Mouse (Mus musculus) kidney, postnatal 25 days (tissue): ENCODE measurements around the gene Nol3.
"Not testable (repeated sequence)": the region's sequence is repeated elsewhere in the genome, so short reads cannot be mapped to it uniquely, and the experiment has no call there.

Source experiments
- DNase-seq, 2 experiments: peaks; one replicate each; pipeline ENCODE4 v3.0.0; 2021; ENCODE audit warnings: mixed read lengths in 2 of 2

The Nol3 gene

GRCm38 (mm10) chr8:105289805-105290460, 14.0 kb downstream of the Nol3 start, which contains the start of gene 4931428F04Rik:
Gene 4931428F04Rik, minus strand, starts transcription at chr8:105289864.
- DNase-seq = peak; percentile 42 to 58

GRCm38 (mm10) chr8:105290554-105291314, 14.8 kb downstream of the Nol3 start:
- DNase-seq = peak; percentile 91 to 98

GRCm38 (mm10) chr8:105291364-105291763, 15.4 kb downstream of the Nol3 start:
- DNase-seq = not testable (repeated sequence)

GRCm38 (mm10) chr8:105291802-105292201, 15.9 kb downstream of the Nol3 start:
- not testable (repeated sequence) for DNase-seq

- DNase-seq = peak in 1 of 2 experiments; percentile 33
Measured at GRCm38 (mm10) chr8:105292471-105292870, 16.5 kb downstream of the Nol3 start.

- no peak for DNase-seq
Measured at GRCm38 (mm10) chr8:105293405-105293804, 17.5 kb downstream of the Nol3 start.

GRCm38 (mm10) chr8:105294776-105295175, 18.8 kb downstream of the Nol3 start:
- DNase-seq = no peak

GRCm38 (mm10) chr8:105295256-105295655, 19.3 kb downstream of the Nol3 start:
- no peak for DNase-seq

GRCm38 (mm10) chr8:105295895-105296573, 20.1 kb downstream of the Nol3 start, which contains the start of gene Exoc3l:
Gene Exoc3l, minus strand, starts transcription at chr8:105296101.
- peak; percentile 35 to 72 for DNase-seq

- DNase-seq = peak; percentile 95 to 97
Measured at GRCm38 (mm10) chr8:105297511-105298192, 21.7 kb downstream of the Nol3 start, which contains the start of gene E2f4. Gene E2f4, plus strand, starts transcription at chr8:105297663.

GRCm38 (mm10) chr8:105298351-105299252, 22.7 kb downstream of the Nol3 start:
- peak in 1 of 2 experiments; percentile 33 for DNase-seq

GRCm38 (mm10) chr8:105299962-105300361, 24.0 kb downstream of the Nol3 start:
- DNase-seq = peak in 1 of 2 experiments; percentile 46

GRCm38 (mm10) chr8:105303396-105303795, 27.5 kb downstream of the Nol3 start:
- no peak for DNase-seq

GRCm38 (mm10) chr8:105303874-105304273, 27.9 kb downstream of the Nol3 start:
- DNase-seq = no peak

GRCm38 (mm10) chr8:105304325-105305210, 28.6 kb downstream of the Nol3 start:
- peak in 1 of 2 experiments; percentile 36 for DNase-seq

- peak; percentile 87 to 95 for DNase-seq
Measured at GRCm38 (mm10) chr8:105305211-105306145, 29.5 kb downstream of the Nol3 start, which contains the start of gene Elmo3. Gene Elmo3, plus strand, starts transcription at chr8:105305601.

GRCm38 (mm10) chr8:105306146-105306691, 30.3 kb downstream of the Nol3 start:
- DNase-seq = no peak

- DNase-seq = peak in 1 of 2 experiments; percentile 51
Measured at GRCm38 (mm10) chr8:105307670-105308069, 31.7 kb downstream of the Nol3 start.

- DNase-seq = no peak
Measured at GRCm38 (mm10) chr8:105308428-105308827, 32.5 kb downstream of the Nol3 start.
